Comparison of ENCODE assay signal across 13 mouse cellular contexts in the genomic region with DNA sequence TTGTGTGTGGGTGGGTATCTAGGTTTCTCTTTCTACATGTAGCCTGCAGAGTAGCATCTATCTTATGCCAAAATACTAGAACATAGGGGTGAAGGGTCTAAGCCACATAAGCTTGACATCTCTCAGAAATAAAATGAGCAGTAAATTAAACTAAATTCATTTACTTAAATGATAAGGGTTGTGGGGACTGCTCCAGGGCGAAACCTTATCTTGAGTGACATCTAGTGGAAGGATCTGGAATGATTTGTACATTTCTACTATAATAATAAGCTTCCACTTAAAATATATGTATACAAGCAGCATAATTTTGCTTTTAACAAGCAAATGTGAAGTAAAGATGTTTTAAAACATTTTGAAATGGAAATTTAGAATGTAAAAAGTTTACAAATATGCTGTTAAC.
DNase-seq lines count a peak whose midpoint lies in the region; ATAC-seq and TF ChIP-seq lines count a peak whose summit lies in the region.
"Had no signal": no experiment of that assay in that cellular context is flagged by ENCODE, and none has a peak within 500 bp of the region (broad histone marks: within the 10 kb centered on the region; RNA-seq: fewer than 3 reads in every experiment).

No protein-coding gene starts in this region.

- no peaks in the 10 kb centered on the region for H3K9me3 ChIP-seq in neural tube, embryonic 11.5 days (ENCODE audit: control insufficient read depth, low read length)
- H3K9me3 ChIP-seq: limb, embryonic 12.5 days had no signal

- no peak overlapping the region for H3K4me3 ChIP-seq in gastrocnemius, adult 2 months
- H3K4me3 ChIP-seq in neural tube, embryonic 11.5 days (ENCODE audit: low read depth, low read length): no peak overlapping the region
- H3K4me3 ChIP-seq: limb, embryonic 12.5 days; myocyte had no signal

- H3K4me2 ChIP-seq in neural tube, embryonic 11.5 days (ENCODE audit: low read depth): no peak overlapping the region
- H3K4me2 ChIP-seq: limb, embryonic 12.5 days had no signal

- WGBS in neural tube, embryonic 11.5 days: 19% methylated on average over 1 of the region's 1 CpGs

- no peaks in the 10 kb centered on the region for H3K36me3 ChIP-seq in neural tube, embryonic 11.5 days (ENCODE audit: control insufficient read depth, insufficient read depth, low read length)
- H3K36me3 ChIP-seq: limb, embryonic 12.5 days had no signal

- H3K9ac ChIP-seq in neural tube, embryonic 11.5 days (ENCODE audit: low read length): no peak overlapping the region
- H3K9ac ChIP-seq: limb, embryonic 12.5 days had no signal

- peak; percentile 8; the same call in 1 of the 2 replicates for ATAC-seq in neural tube, embryonic 11.5 days (ENCODE audit: insufficient read depth, low FRiP score, low TSS enrichment)
- peak; percentile 68 to 73; a peak in 3 of 4 replicates for ATAC-seq in hematopoietic stem cell, adult 5-6 weeks (replicated peaks in 1 of 2; ENCODE audit: insufficient read depth in 1 of 2, low FRiP score in 2 of 2, low TSS enrichment in 1 of 2, low read depth in 1 of 2, poor library complexity in 2 of 2, severe bottlenecking in 2 of 2)

- no peak overlapping the region for H3K27ac ChIP-seq in gastrocnemius, adult 2 months
- no peak overlapping the region for H3K27ac ChIP-seq in neural tube, embryonic 11.5 days (ENCODE audit: low read depth, low read length)
- H3K27ac ChIP-seq: limb, embryonic 12.5 days had no signal

- no peaks in the 10 kb centered on the region for H3K27me3 ChIP-seq in neural tube, embryonic 11.5 days (ENCODE audit: control insufficient read depth, insufficient read depth, low read length)
- H3K27me3 ChIP-seq: limb, embryonic 12.5 days had no signal

- H3K4me1 ChIP-seq in neural tube, embryonic 11.5 days (ENCODE audit: control insufficient read depth, insufficient read depth, low read length): no peaks in the 10 kb centered on the region
- H3K4me1 ChIP-seq: limb, embryonic 12.5 days had no signal

- intact Hi-C loops in gastrocnemius, adult 2 months (cut with DNase I): loop anchor here (5.0 kb wide), 2 partner anchors 299 to 459 kb away; no protein-coding TSS in a partner anchor

- no peak for DNase-seq in gastrocnemius, adult 2 months
- no peak for DNase-seq in gastrocnemius, postnatal 25 days
- no peak for DNase-seq in neural tube, embryonic 11.5 days (ENCODE audit: low spot score)
- DNase-seq in neural tube, embryonic 10.5 days (ENCODE audit: extremely low spot score, low spot score): no peak
- DNase-seq in thymus, postnatal 25 days: no peak
- no peak for DNase-seq in right cerebral cortex, postnatal 14 days
- DNase-seq in lung, adult 18-20 months: no peak
- DNase-seq: gastrocnemius, postnatal 14 days; kidney, adult 18-20 months; thymus, adult 18-20 months had no signal

- peak; percentile 65 for TF ChIP-seq CTCF in gastrocnemius, adult 2 months (IDR thresholded peaks at IDR 0.05)
